Mouse (Mus musculus): ENCODE results near the gene Slc52a3.

The Slc52a3 gene

GRCm38 (mm10) chr2:151971748-151972147, 24.6 kb upstream of the Slc52a3 start:
- in situ Hi-C loops (cut with MboI, MseI): loop anchor here in 1 of 2 experiments (25.0 kb wide), 1 partner anchor 1516 kb away; the partner anchor contains the start of gene 4930404H24Rik

- in situ Hi-C loops (cut with MboI, MseI): loop anchor here in 1 of 2 experiments (25.0 kb wide), 1 partner anchor 1514 kb away; the partner anchor contains the start of gene 4930404H24Rik
Measured at GRCm38 (mm10) chr2:151972880-151973594, 23.3 kb upstream of the Slc52a3 start.

- in situ Hi-C loops (cut with MboI, MseI): loop anchor here in 1 of 2 experiments (25.0 kb wide), 1 partner anchor 1513 kb away; the partner anchor contains the start of gene 4930404H24Rik
Measured at GRCm38 (mm10) chr2:151973595-151974562, 22.4 kb upstream of the Slc52a3 start.

- in situ Hi-C loops (cut with MboI, MseI): loop anchor here in 1 of 2 experiments (5.0 kb wide), 1 partner anchor 388 kb away; no protein-coding TSS in a partner anchor
Measured at GRCm38 (mm10) chr2:151975295-151975694, 21.0 kb upstream of the Slc52a3 start.

- in situ Hi-C loops (cut with MboI, MseI): loop anchor here in 1 of 2 experiments (5.0 kb wide), 1 partner anchor 389 kb away; no protein-coding TSS in a partner anchor
Measured at GRCm38 (mm10) chr2:151976067-151976466, 20.2 kb upstream of the Slc52a3 start.

- in situ Hi-C loops (cut with MboI, MseI): loop anchor here in 1 of 2 experiments (5.0 kb wide), 1 partner anchor 391 kb away; no protein-coding TSS in a partner anchor
Measured at GRCm38 (mm10) chr2:151977689-151978440, 18.4 kb upstream of the Slc52a3 start.

- in situ Hi-C loops (cut with MboI, MseI): loop anchor here in 1 of 2 experiments (5.0 kb wide), 1 partner anchor 391 kb away; no protein-coding TSS in a partner anchor
Measured at GRCm38 (mm10) chr2:151978494-151978893, 17.8 kb upstream of the Slc52a3 start.

GRCm38 (mm10) chr2:151979470-151980354, 16.6 kb upstream of the Slc52a3 start, which contains the start of gene Fam110a:
Gene Fam110a, minus strand, starts transcription at chr2:151980219.
- in situ Hi-C loops (cut with MboI, MseI): loop anchor here in 1 of 2 experiments (5.0 kb wide), 1 partner anchor 392 kb away; no protein-coding TSS in a partner anchor

- in situ Hi-C loops (cut with MboI, MseI): no loop called here
Measured at GRCm38 (mm10) chr2:151980355-151980693, 16.0 kb upstream of the Slc52a3 start.

GRCm38 (mm10) chr2:151981268-151981667, 15.0 kb upstream of the Slc52a3 start:
- in situ Hi-C loops (cut with MboI, MseI): no loop called here

- in situ Hi-C loops (cut with MboI, MseI): no loop called here
Measured at GRCm38 (mm10) chr2:151982476-151982875, 13.8 kb upstream of the Slc52a3 start.

- in situ Hi-C loops (cut with MboI, MseI): no loop called here
Measured at GRCm38 (mm10) chr2:151984019-151984418, 12.3 kb upstream of the Slc52a3 start.

GRCm38 (mm10) chr2:151985426-151986172, 10.7 kb upstream of the Slc52a3 start:
- in situ Hi-C loops (cut with MboI, MseI): no loop called here

- in situ Hi-C loops (cut with MboI, MseI): no loop called here
Measured at GRCm38 (mm10) chr2:151986958-151987357, 9.4 kb upstream of the Slc52a3 start.

GRCm38 (mm10) chr2:151988978-151989377, 7.3 kb upstream of the Slc52a3 start:
- in situ Hi-C loops (cut with MboI, MseI): no loop called here

GRCm38 (mm10) chr2:151990985-151991394, 5.3 kb upstream of the Slc52a3 start:
- in situ Hi-C loops (cut with MboI, MseI): loop anchor here in 1 of 2 experiments (10.0 kb wide), 1 partner anchor 246 kb away; the partner anchor contains the start of gene Psmf1

- in situ Hi-C loops (cut with MboI, MseI): loop anchor here in 1 of 2 experiments (10.0 kb wide), 1 partner anchor 247 kb away; the partner anchor contains the start of gene Psmf1
Measured at GRCm38 (mm10) chr2:151991446-151991845, 4.9 kb upstream of the Slc52a3 start.

- in situ Hi-C loops (cut with MboI, MseI): loop anchor here in 1 of 2 experiments (10.0 kb wide), 1 partner anchor 250 kb away; the partner anchor contains the start of gene Psmf1
Measured at GRCm38 (mm10) chr2:151994350-151995122, 1.8 kb upstream of the Slc52a3 start.
